Mouse (Mus musculus) C2C12 (cell line): ENCODE data around the gene Cyp2d26. TPM values are rescaled to one million over a fixed set of nuclear protein-coding genes. Genes with fewer than 3 reads are reported as not detected.

Source experiments
- H3K27me3 ChIP-seq: one replicate; pipeline ENCODE4 v1.6.1; 2011; ENCODE audit not compliant: control insufficient read depth, insufficient read depth, insufficient read length
- H3K36me3 ChIP-seq: one replicate; pipeline ENCODE4 v1.6.1; 2011; ENCODE audit not compliant: control insufficient read depth, insufficient read depth
- H3K4me3 ChIP-seq: one replicate; pipeline ENCODE4 v1.5.1; 2011; ENCODE audit warnings: mild to moderate bottlenecking, control low read depth; ENCODE audit not compliant: poor library complexity, insufficient read depth, severe bottlenecking
- H3K79me2 ChIP-seq: one replicate; pipeline ENCODE4 v1.6.1; 2011; ENCODE audit not compliant: control insufficient read depth, insufficient read depth
- H3K79me3 ChIP-seq: one replicate; pipeline ENCODE4 v1.6.1; 2011; ENCODE audit warnings: low read depth, control low read depth
- H3ac ChIP-seq: one replicate; pipeline ENCODE3; 2011; ENCODE audit warnings: low read depth; ENCODE audit not compliant: control insufficient read depth, insufficient read length
- CEBPB ChIP-seq: IDR thresholded peaks from one replicate; pipeline ENCODE4 v1.6.1; 2011; ENCODE audit warnings: low read depth, mild to moderate bottlenecking, control low read depth, moderate library complexity
- CTCF ChIP-seq: IDR thresholded peaks from one replicate; pipeline ENCODE4 v1.5.1; 2011; ENCODE audit not compliant: control insufficient read depth, insufficient read depth, insufficient read length
- FOSL1 ChIP-seq: IDR thresholded peaks from one replicate; pipeline ENCODE4 v1.8.0; 2011; ENCODE audit warnings: mild to moderate bottlenecking, low read length; ENCODE audit not compliant: poor library complexity, insufficient read depth, severe bottlenecking
- MAX ChIP-seq: IDR thresholded peaks from one replicate; pipeline ENCODE4 v1.6.1; 2011; ENCODE audit warnings: mild to moderate bottlenecking, control low read depth
- MYOD1 ChIP-seq: IDR thresholded peaks from one replicate; pipeline ENCODE4 v1.6.1; 2011; ENCODE audit warnings: low read depth; ENCODE audit not compliant: control insufficient read depth, insufficient read length
- MYOG ChIP-seq: IDR thresholded peaks from one replicate; pipeline ENCODE4 v1.6.1; 2011; ENCODE audit not compliant: control insufficient read depth, insufficient read length; ENCODE audit errors: extremely low read depth
- USF1 ChIP-seq: IDR thresholded peaks from one replicate; pipeline ENCODE4 v1.6.1; 2011; ENCODE audit warnings: low read depth, mild to moderate bottlenecking, control low read depth, moderate library complexity
- polyA plus RNA-seq: library from polyadenylated mRNA; unstranded; fragments of >200 nt; fragmentation: generic; extraction: Trizol; gene quantifications from one replicate; pipeline ENCODE4 v1.2.1, GENCODE M21; 2012; ENCODE audit warnings: missing spikeins

Cyp2d26 gene
- polyA plus RNA-seq, 1 experiment = not detected

- H3K27me3 ChIP-seq = no peaks in the 10 kb centered on the region
- TF ChIP-seq FOSL1 = no peak
- TF ChIP-seq CTCF = peak; percentile 73
- no peak for TF ChIP-seq CEBPB
- no peak for TF ChIP-seq USF1
- TF ChIP-seq MYOG = no peak
- TF ChIP-seq MAX = no peak
- TF ChIP-seq MYOD1 = no peak
- H3K79me2 ChIP-seq = no peaks in the 10 kb centered on the region
- no peaks in the 10 kb centered on the region for H3K36me3 ChIP-seq
- H3K4me3 ChIP-seq = no peak overlapping the region
- H3K79me3 ChIP-seq = no peaks in the 10 kb centered on the region
- H3ac ChIP-seq = no peak overlapping the region
Measured at GRCm38 (mm10) chr15:82804708-82805639, 10.9 kb upstream of the Cyp2d26 start.

- H3ac ChIP-seq = no peak overlapping the region
- TF ChIP-seq USF1 = no peak
- TF ChIP-seq CTCF = no peak
- TF ChIP-seq MYOD1 = no peak
- TF ChIP-seq MAX = no peak
- TF ChIP-seq FOSL1 = no peak
- no peak for TF ChIP-seq MYOG
- TF ChIP-seq CEBPB = no peak
- H3K4me3 ChIP-seq = no peak overlapping the region
- no peaks in the 10 kb centered on the region for H3K27me3 ChIP-seq
- no peaks in the 10 kb centered on the region for H3K79me3 ChIP-seq
- no peaks in the 10 kb centered on the region for H3K36me3 ChIP-seq
- H3K79me2 ChIP-seq = no peaks in the 10 kb centered on the region
Measured at GRCm38 (mm10) chr15:82795936-82796440, 1.9 kb upstream of the Cyp2d26 start.

- no peak for TF ChIP-seq MYOG
- Histone ChIP-seq H3ac (no peak overlapping the region), H3K27me3 (no peaks in the 10 kb centered on the region), H3K4me3 (no peak overlapping the region), H3K79me2 (no peaks in the 10 kb centered on the region), H3K79me3 (no peaks in the 10 kb centered on the region), H3K36me3 (no peaks in the 10 kb centered on the region)
Measured at GRCm38 (mm10) chr15:82793868-82794267, 226 bp downstream of the Cyp2d26 start.

- no peak for TF ChIP-seq USF1
- TF ChIP-seq MAX = no peak
- no peak for TF ChIP-seq MYOD1
- no peak for TF ChIP-seq CTCF
- TF ChIP-seq FOSL1 = no peak
- TF ChIP-seq MYOG = no peak
- TF ChIP-seq CEBPB = no peak
- Histone ChIP-seq H3K79me3 (no peaks in the 10 kb centered on the region), H3K36me3 (no peaks in the 10 kb centered on the region), H3K27me3 (no peaks in the 10 kb centered on the region), H3ac (no peak overlapping the region), H3K79me2 (no peaks in the 10 kb centered on the region), H3K4me3 (no peak overlapping the region)
Measured at GRCm38 (mm10) chr15:82793454-82793853, 640 bp downstream of the Cyp2d26 start.

GRCm38 (mm10) chr15:82792566-82792965 is 1.5 kb downstream of the Cyp2d26 start:
- Histone ChIP-seq H3ac (no peak overlapping the region), H3K27me3 (no peaks in the 10 kb centered on the region), H3K4me3 (no peak overlapping the region)

GRCm38 (mm10) chr15:82784581-82784980 is 9.5 kb downstream of the Cyp2d26 start:
- Histone ChIP-seq H3K79me2 (no peaks in the 10 kb centered on the region), H3K27me3 (no peaks in the 10 kb centered on the region), H3K4me3 (no peak overlapping the region), H3K79me3 (no peaks in the 10 kb centered on the region), H3ac (no peak overlapping the region), H3K36me3 (no peaks in the 10 kb centered on the region)
- TF ChIP-seq CEBPB (no peak), MAX (no peak), CTCF (no peak), FOSL1 (no peak), MYOD1 (no peak), MYOG (no peak), USF1 (no peak)

More at GRCm38 (mm10) chr15:82792566-82792965, 1.5 kb downstream of the Cyp2d26 start:
- Histone ChIP-seq H3K79me3 (no peaks in the 10 kb centered on the region), H3K36me3 (no peaks in the 10 kb centered on the region), H3K79me2 (no peaks in the 10 kb centered on the region)
- no peak for TF ChIP-seq CTCF
- TF ChIP-seq MYOG = no peak
- TF ChIP-seq FOSL1 = no peak
- no peak for TF ChIP-seq MYOD1
- TF ChIP-seq USF1 = no peak
